Mouse (Mus musculus) regulatory T cell (primary cell): ENCODE data around the gene Zfp616.

Experiments used
- in situ Hi-C: fragments of 300-600 bp; cut with MboI, MseI; formaldehyde crosslinking; loops from one replicate; pipeline ENCODE4 v1.15.1; 2025; ENCODE audit warnings: high pct_unique_total_duplicates

Zfp616 gene

DNA sequence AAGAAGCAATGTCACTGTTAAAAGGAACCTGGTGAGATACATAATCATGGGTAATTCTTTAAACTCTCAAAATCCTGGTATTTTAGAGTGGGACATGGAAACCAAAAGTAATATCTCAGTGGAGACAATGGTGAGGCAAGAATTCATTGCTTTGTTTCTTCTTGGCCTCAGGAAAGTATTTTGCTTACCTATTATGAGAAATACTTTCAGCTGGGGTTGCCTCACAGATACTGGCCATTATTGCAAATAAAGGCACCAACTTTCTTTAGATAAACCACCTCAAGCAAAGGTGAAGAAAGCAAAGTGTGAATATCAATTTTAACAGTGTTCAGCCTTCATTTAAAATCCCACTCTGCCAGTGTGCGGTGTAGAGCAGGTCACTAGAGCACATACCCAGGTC lies at the start of gene Zfp616:
Gene Zfp616 (plus strand): TSS at position 301 of the 400 bp plus-strand sequence.
- in situ Hi-C loops, result no loop called here

DNA sequence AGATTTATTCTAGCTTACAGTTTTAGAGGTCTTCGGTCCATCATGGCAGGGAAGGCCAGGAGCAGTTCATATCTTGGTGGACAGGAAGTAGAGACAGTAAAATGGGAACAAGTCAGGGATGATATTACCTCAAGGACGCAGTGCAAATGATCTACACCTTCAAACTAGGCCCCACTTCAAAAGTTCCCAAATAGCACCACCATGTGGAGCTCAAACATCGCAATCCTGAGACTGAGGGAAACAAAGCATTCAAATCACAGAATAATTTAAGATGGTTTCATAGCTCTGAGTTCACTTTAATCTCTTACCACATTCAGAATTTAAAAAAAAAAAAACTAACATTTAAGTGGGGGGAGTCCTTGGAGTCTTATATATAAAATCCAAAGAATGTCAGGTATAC lies 18.4 kb upstream of the Zfp616 start:
- in situ Hi-C loops, result no loop called here

DNA sequence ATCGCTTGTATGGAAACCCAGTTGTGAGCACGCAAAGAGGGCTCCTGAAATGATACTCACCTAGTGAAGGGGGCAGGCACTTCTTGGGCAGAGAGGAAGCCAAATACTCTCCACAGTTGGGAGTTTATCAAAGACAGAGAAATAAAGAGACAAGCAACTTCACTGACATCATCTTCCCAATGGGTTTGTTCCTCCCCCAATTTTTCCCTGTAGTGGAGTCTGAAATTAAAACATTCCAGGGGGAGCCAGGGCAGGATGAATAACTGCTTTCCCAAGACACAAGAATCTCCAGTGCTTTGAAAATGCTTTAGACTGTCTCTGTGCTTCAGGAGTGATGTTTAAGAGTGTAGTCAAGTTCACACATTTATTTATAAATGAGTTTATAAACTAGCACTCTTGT lies 13.3 kb upstream of the Zfp616 start, which contains the start of the genes Olfr139 and Olfr399:
Gene Olfr139 (minus strand): TSS at position 101 of the 400 bp plus-strand sequence.
Gene Olfr399 (minus strand): TSS at position 165 of the 400 bp plus-strand sequence.
- in situ Hi-C loops, result no loop called here

DNA sequence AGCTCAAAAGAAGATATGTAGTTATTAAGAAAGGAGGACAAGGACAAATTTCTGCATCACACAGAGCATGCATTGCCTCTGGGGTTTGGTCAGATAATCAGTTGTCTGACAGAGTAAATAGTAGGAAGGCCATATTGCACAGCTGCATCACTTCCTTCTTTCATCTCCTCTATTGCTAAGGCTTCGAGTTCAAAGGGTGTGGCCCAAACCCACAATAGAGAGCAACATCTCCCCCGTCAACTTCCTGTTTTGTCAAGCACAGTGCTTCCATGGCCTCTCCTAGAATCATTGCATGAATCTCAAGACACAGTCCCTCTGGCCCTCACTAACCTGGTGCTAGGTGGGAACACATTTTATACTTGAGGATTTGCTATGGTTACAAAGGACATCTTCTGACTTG lies 31.0 kb downstream of the Zfp616 start:
- in situ Hi-C loops, result no loop called here

- in situ Hi-C loops, result no loop called here
Measured at GRCm38 (mm10) chr11:74101507-74101906, 31.8 kb downstream of the Zfp616 start.

- in situ Hi-C loops, result no loop called here
Measured at GRCm38 (mm10) chr11:74105066-74105465, 35.3 kb downstream of the Zfp616 start.

DNA sequence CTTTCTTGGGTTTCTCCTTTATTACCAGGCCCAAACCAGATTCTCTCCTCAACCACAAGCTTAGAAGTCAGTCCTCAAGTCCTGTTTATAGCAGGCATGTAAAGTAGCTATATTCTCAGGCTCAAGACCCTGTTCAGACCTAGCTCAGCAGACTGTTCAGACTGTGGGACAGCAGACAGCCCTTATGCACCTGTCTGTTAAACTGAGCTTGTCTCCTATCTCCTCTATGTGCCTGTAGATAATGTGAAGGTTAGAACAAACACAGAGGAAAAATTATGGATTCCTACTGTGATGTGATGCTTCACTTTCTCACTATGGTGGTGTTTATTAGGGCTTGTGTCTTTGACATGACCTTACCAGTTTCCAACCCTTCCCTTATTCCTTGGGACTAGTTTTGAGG lies 43.7 kb downstream of the Zfp616 start, which contains the start of gene Olfr401:
Gene Olfr401 (plus strand): TSS at position 301 of the 400 bp plus-strand sequence.
- in situ Hi-C loops, result no loop called here
